Mouse (Mus musculus): Measurements from ENCODE around the gene Polr1a.

The Polr1a gene

DNA sequence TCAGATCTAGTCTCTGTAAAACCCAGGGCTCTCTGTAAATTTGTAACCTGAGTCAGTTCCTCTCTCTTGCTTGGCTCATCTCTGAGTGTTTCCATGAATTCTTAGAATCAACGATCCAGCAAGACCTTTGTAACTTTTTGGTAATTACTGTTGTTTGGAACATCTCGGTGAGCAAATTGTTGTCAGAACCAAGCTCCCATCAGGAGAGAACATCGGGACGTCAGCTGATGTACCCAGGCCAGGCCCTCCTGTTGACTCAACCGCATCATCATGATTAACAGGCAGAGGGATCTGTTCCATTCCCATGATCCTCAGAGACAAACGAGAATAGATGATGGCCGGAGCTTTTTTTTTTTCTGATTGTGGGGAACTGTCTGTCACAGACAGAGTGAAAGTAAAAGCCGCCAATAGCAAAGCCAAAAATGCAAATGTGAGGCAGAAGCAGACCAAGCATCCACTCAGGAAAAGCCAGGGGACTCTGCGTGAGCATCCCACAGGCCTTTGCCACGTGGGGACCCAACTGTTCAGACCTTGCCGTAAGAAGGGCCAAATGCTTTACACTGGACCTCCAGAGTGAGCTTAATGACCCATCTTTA, 91.2 kb downstream of the Polr1a start:
- no peak for DNase-seq (ENCODE audit: low spot score)

DNA sequence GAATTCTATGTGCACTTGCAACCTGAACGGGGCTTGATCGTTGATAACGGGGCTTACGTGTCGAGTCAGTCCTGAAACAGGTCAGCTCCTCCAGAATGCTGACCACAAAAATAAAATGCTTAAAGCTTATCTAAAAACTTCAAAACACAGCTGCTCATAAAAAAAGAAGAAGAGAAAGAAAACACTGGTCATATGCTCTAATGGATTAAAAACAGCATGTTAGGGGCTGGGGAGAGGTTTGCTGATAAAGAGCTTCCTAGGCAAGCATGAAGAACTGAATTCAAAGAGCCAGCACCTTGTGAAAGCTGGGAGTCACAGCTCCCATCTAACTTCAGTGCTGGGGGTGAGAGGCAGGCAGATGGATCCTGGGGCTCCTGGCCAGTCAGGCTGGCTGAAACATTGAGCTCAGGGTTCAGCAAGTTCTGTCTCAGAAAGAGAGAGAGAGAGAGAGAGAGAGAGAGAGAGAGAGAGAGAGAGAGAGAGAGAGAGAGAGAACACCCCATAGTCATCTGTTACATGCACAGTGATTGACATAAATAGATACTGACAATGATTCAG, 92.4 kb downstream of the Polr1a start:
- DNase-seq (ENCODE audit: low spot score): no peak

DNA sequence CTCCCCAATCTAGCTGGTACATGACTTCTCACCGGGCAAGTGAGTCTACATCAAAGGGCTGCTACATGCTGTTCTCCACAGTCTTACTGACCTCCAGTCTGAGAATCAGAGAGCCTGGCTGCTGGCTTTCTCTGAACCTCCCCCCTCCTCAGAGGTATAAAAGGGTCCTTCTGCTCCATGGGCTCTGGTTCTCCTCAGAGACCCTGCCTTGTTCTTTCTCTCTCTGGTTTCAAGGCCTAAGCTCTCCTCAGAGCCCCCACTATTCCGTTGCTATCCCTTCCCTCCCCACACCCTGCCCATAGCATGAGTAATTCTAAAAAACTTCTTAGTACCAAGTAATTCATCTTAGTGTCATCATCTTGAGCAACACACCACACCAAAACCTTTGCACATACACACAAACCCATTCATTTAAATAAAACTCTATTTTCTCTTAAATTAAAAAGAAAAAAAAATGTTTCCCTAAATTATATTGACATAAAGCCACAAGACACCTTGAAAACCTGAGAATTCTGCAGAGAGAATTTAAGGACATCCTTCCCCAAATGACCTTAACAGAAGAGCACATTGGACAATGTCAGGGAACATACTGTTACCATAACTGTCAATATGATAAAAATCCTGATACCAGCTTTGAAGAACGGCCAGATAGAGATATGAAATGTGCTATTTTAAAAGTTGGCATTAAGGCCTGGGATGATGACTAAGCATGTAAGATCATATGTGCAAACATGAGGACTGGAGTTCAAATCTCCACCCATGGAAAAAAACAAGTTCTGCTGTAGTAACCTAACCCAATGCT, 98.8 kb downstream of the Polr1a start:
- no peak for DNase-seq (ENCODE audit: low spot score)

DNA sequence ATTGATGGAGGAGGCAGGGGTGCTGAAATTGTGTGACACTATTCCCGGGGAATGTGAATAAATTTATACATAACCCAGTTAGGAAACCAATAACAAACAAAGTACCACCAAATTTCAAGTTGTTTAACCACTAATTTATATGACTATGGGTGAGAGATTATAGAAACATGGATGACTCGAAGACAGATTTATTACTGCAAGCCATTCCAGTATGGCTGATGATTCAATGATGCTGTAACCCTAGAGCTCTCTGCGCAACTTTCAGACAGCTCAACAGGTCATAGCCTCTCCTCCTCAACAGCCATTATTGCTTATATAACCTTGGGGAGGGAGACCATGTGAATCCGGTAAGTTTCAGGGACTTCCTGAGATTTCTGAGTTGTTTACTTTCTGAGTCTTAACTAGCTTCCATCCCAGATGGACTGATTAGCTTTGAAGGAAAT, 99.4 kb downstream of the Polr1a start:
- no peak for DNase-seq (ENCODE audit: low spot score)

DNA sequence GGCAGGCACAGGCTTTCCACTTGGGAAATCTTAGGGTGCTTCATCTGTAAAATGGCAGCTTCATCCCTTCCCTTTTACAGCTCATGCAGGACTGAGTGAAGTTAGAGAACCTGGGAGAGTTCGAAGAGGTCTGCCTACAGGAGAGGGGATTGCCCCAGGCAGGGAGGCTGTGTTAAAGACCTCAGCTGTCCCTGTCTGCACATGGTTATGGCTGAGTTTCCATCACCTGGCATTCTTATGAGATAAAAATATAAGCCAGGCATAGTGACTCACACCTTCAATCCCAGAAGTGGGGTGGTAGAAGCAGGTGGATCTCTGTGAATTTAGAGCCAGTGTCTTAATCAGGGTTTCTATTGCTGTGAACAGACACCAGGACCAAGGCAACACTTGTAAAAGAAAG, 100.6 kb downstream of the Polr1a start:
- no peak for DNase-seq (ENCODE audit: low spot score)

DNA sequence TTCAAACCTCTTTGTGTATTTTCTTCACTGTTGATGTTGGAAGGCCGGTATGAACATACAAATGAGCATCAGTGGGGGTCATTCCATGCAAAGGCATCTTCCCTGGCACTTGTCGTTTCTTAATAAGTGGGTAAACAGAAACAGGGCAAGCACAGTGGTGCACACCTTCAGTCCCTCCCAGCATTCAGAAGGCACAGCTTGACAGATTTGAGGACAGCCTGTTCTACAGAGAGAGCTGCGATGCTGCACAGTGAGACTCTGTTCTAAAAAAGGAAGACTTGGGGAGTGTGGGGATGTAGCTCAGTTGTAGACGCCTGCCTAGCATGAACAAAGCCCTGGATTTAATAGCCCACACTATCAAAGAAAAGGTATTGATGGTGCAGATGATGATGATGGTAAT, 105.2 kb downstream of the Polr1a start:
- no peak for DNase-seq (ENCODE audit: low spot score)

DNA sequence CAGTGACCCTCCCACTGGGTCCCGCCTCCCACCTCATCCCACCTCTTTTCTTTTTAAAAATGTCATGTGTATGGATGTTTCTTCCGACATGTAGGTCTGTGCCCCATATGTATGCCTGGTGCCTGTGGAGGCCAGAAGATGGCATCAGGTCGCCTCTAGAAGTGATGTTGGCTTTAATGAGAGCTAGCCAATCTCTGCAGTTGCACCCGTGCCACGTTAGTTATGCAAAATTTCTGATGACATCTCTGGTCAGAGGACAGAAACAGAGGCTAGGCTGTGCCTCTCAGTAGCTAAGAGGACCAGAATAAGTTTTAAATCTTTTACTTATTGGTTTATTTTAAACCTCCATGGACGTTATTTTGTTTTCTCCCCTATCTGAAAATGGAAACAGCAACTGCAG, 109.2 kb downstream of the Polr1a start:
- DNase-seq (ENCODE audit: low spot score): no peak

DNA sequence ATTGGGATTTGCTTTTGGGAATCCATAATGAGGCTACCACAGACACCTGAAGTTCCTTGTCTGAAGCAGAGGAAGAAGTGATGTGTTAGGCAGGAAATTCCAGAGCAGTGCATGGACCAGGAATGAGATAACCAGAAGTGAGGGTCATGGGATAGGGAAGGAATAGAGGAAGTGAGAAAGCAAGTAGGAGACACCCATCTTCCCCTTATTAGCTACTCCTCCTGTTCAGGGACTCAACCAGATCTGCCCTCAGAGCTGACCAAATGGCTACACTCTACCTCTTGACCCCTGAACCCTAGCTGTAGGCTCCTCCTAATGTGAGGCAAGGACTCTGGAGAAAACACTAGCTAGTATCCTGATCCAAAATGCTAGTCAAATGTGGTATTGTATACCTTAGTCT, 116.6 kb downstream of the Polr1a start:
- DNase-seq (ENCODE audit: low spot score): no peak

DNA sequence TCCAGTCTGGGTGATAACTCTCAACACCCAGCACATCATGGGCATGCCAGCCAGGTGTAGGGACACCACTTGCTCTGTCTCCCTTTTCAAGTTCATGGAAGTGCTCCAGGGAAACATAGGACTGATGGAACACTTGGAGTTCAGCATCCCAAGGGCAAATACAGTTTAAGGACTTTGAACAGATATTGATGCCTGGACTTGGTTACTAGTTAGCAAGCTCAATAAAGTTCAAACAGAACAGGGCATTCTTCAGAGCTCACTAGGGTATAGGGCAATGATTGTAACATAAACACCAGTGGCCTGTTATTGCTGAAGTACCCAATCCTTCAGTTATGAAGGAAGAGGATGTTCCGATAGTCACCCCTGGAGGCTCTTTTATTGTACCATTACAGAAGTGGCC, 119.2 kb downstream of the Polr1a start:
- no peak for DNase-seq (ENCODE audit: low spot score)

DNA sequence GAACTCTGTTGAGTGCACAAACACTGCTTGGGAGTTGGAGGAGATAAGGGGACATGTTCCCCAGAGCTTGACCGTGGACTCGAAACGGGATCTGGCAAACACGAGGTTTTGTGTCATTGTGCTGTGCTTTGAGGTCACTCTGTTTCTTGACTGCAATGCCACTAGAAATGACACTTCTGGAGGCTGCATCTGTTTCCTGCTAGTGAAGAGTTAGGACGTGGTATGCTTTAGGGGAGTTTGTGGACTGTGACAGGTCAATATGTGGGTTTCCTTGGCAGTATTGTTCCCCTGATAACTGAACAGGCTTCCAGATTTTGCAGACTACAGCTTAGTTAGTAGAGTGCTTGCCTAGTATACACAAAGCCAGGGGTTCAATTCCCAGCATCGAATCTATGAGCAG, 120.8 kb downstream of the Polr1a start:
- DNase-seq (ENCODE audit: low spot score): no peak

Measured in urinary bladder, postnatal 10 days (tissue).